ENCODE assay signal across 9 mouse cellular contexts in the genomic region with DNA sequence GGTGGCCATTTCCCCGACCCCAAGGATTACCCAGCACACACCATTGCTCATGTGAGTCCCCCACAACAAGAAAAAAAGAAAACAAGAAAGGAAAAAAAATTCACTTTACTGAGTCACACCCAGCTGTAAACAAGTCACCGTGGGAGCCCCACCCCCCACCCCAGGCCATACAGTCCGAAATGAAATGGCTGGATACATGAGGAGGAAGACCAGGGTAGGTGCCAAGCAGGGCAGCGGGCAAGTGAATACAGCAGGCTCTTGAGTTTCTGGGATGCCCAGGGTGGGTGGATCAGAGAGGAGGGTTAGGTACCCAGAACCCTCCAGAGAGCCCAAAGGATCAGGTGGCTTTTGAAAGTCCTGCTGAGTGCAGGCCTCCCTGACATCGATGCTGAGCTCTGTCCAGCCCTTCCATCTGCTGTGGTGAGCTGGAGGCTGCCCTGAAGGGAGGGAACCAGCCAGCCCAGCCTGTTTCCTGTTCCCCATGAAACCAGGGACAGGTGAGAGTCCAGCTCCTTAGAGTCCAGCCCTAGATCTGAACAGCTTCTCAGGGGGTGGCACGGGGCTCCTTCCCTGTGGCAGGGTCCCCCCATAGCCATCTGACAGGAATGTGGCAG. TPM values are rescaled to one million over a fixed set of nuclear protein-coding genes. Genes with fewer than 3 reads are reported as not detected.
DNase-seq lines count a peak whose midpoint lies in the region; ATAC-seq lines count a peak whose summit lies in the region.
"Had no signal": no experiment of that assay in that cellular context is flagged by ENCODE, and none has a peak within 500 bp of the region (broad histone marks: within the 10 kb centered on the region; RNA-seq: fewer than 3 reads in every experiment).

No protein-coding gene starts in this region.

- H3K4me2 ChIP-seq in midbrain, embryonic 12.5 days (replicated peaks) = peak overlapping the region; percentile 75
- H3K4me2 ChIP-seq in midbrain, embryonic 16.5 days (ENCODE audit: low read length) = no peak overlapping the region
- H3K4me2 ChIP-seq in intestine, embryonic 15.5 days (replicated peaks) = peak overlapping the region; percentile 78
- H3K4me2 ChIP-seq in stomach, embryonic 16.5 days (ENCODE audit: low read depth, low read length) = peak overlapping the region; percentile 78

- H3K9ac ChIP-seq in midbrain, embryonic 12.5 days (replicated peaks) = peak overlapping the region; percentile 46; the same call in 1 of the 2 replicates
- no peak overlapping the region for H3K9ac ChIP-seq in midbrain, embryonic 16.5 days (ENCODE audit: low read depth, low read length)
- H3K9ac ChIP-seq in intestine, embryonic 15.5 days = 0 out of 2 replicates have a peak overlapping the region, but pooled peaks have one; percentile 17
- H3K9ac ChIP-seq in stomach, embryonic 16.5 days (ENCODE audit: low read length) = 0 out of 2 replicates have a peak overlapping the region, but pooled peaks have one; percentile 85

- no peaks in the 10 kb centered on the region for H3K9me3 ChIP-seq in midbrain, embryonic 12.5 days
- no peaks in the 10 kb centered on the region for H3K9me3 ChIP-seq in midbrain, embryonic 16.5 days (replicated peaks; ENCODE audit: control insufficient read depth, low read length, poor library complexity, severe bottlenecking)
- H3K9me3 ChIP-seq in intestine, embryonic 15.5 days = no peaks in the 10 kb centered on the region
- H3K9me3 ChIP-seq in stomach, embryonic 16.5 days (replicated peaks; ENCODE audit: control insufficient read depth, low read length) = no peaks in the 10 kb centered on the region

- peaks cover 3% of the 10 kb centered on the region; the same call in 1 of the 2 replicates for H3K27me3 ChIP-seq in midbrain, embryonic 12.5 days
- no peaks in the 10 kb centered on the region for H3K27me3 ChIP-seq in midbrain, embryonic 16.5 days (ENCODE audit: control insufficient read depth, insufficient read depth, low read depth, low read length)
- no peaks in the 10 kb centered on the region for H3K27me3 ChIP-seq in intestine, embryonic 15.5 days (replicated peaks)
- H3K27me3 ChIP-seq in stomach, embryonic 16.5 days (ENCODE audit: control insufficient read depth, insufficient read depth, low read length) = no peaks in the 10 kb centered on the region

- peaks cover 33% of the 10 kb centered on the region for H3K36me3 ChIP-seq in midbrain, embryonic 12.5 days
- H3K36me3 ChIP-seq in midbrain, embryonic 16.5 days (ENCODE audit: control insufficient read depth, insufficient read depth, low read length) = peaks cover 14% of the 10 kb centered on the region
- H3K36me3 ChIP-seq in intestine, embryonic 15.5 days = peaks cover 21% of the 10 kb centered on the region
- peaks cover 15% of the 10 kb centered on the region; the same call in 1 of the 2 replicates for H3K36me3 ChIP-seq in stomach, embryonic 16.5 days (ENCODE audit: control insufficient read depth, insufficient read depth, low read length)

- WGBS in midbrain, embryonic 12.5 days = 7% methylated on average over 6 of the region's 6 CpGs
- 22% methylated on average over 6 of the region's 6 CpGs for WGBS in midbrain, embryonic 16.5 days
- 17% methylated on average over 6 of the region's 6 CpGs for WGBS in intestine, embryonic 15.5 days
- WGBS in stomach, embryonic 16.5 days = 22% methylated on average over 6 of the region's 6 CpGs

- peaks cover 44% of the 10 kb centered on the region for H3K4me1 ChIP-seq in midbrain, embryonic 12.5 days
- H3K4me1 ChIP-seq in midbrain, embryonic 16.5 days (ENCODE audit: control insufficient read depth, insufficient read depth, low read length) = peaks cover 16% of the 10 kb centered on the region
- peaks cover 50% of the 10 kb centered on the region for H3K4me1 ChIP-seq in intestine, embryonic 15.5 days (replicated peaks)
- H3K4me1 ChIP-seq in stomach, embryonic 16.5 days (ENCODE audit: control insufficient read depth, insufficient read depth, low read length) = peaks cover 32% of the 10 kb centered on the region

- peak; percentile 42 for DNase-seq in embryo, embryonic 11 days
- DNase-seq in thymus, adult 18-20 months = no peak
- DNase-seq in testis, postnatal 14 days (ENCODE audit: low spot score) = no peak
- no peak for DNase-seq in urinary bladder, adult 2 months (ENCODE audit: low spot score)
- DNase-seq: kidney, adult 2 months had no signal

- no peak for ATAC-seq in midbrain, embryonic 12.5 days (ENCODE audit: low FRiP score, low read depth)
- ATAC-seq in midbrain, embryonic 16.5 days = no peak
- ATAC-seq in intestine, embryonic 15.5 days = peak; percentile 10; the same call in 1 of the 2 replicates
- no peak for ATAC-seq in stomach, embryonic 16.5 days (ENCODE audit: insufficient read depth, low FRiP score)

- H3K27ac ChIP-seq in midbrain, embryonic 12.5 days (replicated peaks) = peak overlapping the region; percentile 94
- H3K27ac ChIP-seq in midbrain, embryonic 16.5 days (ENCODE audit: low read length) = no peak overlapping the region
- peak overlapping the region; percentile 90 for H3K27ac ChIP-seq in intestine, embryonic 15.5 days
- peak overlapping the region; percentile 63; the same call in 1 of the 2 replicates for H3K27ac ChIP-seq in stomach, embryonic 16.5 days (ENCODE audit: low read length)

- H3K4me3 ChIP-seq in midbrain, embryonic 12.5 days = no peak overlapping the region
- H3K4me3 ChIP-seq in midbrain, embryonic 16.5 days (ENCODE audit: low read depth, low read length) = no peak overlapping the region
- H3K4me3 ChIP-seq in intestine, embryonic 15.5 days (replicated peaks) = no peak overlapping the region
- no peak overlapping the region for H3K4me3 ChIP-seq in stomach, embryonic 16.5 days (replicated peaks; ENCODE audit: low read length)

RNA-seq across cellular contexts. Expression of a gene that starts 0.7 kb away (rescaled TPM):
- 672 and 763 TPM in 2 replicates for polyA plus RNA-seq in midbrain, embryonic 12.5 days (2016; fragmentation: Nextera tagmentation; extraction: Ambion mirVana)
- 98.8 and 113 TPM in 2 replicates for polyA plus RNA-seq in midbrain, embryonic 16.5 days (2015; fragmentation: Nextera tagmentation; extraction: Ambion mirVana)
- polyA plus RNA-seq in intestine, embryonic 15.5 days (2015; fragmentation: Nextera tagmentation; extraction: Ambion mirVana) = 534 and 652 TPM in 2 replicates
- polyA plus RNA-seq in stomach, embryonic 16.5 days (2015; fragmentation: Nextera tagmentation; extraction: Ambion mirVana) = 458 and 550 TPM in 2 replicates
- 34.7 and 37.5 TPM in 2 replicates for polyA plus RNA-seq in urinary bladder, adult 2 months (2012; rRNA removed)

RNA-seq across cellular contexts. Expression of a gene that starts 5.8 kb away (rescaled TPM):
- 0.31 and 0.56 TPM in 2 replicates for polyA plus RNA-seq in midbrain, embryonic 12.5 days (2016; fragmentation: Nextera tagmentation; extraction: Ambion mirVana)
- 0.33 and 0.34 TPM in 2 replicates for polyA plus RNA-seq in midbrain, embryonic 16.5 days (2015; fragmentation: Nextera tagmentation; extraction: Ambion mirVana)
- polyA plus RNA-seq in intestine, embryonic 15.5 days (2015; fragmentation: Nextera tagmentation; extraction: Ambion mirVana) = 0.23 and 0.25 TPM in 2 replicates
- polyA plus RNA-seq in stomach, embryonic 16.5 days (2015; fragmentation: Nextera tagmentation; extraction: Ambion mirVana) = 0.27 and 0.31 TPM in 2 replicates
- polyA plus RNA-seq in urinary bladder, adult 2 months (2012; rRNA removed) = 0.06 and 0.11 TPM in 2 replicates

RNA-seq across cellular contexts. Expression of a gene that starts 12.7 kb away (rescaled TPM):
- polyA plus RNA-seq in midbrain, embryonic 12.5 days (2016; fragmentation: Nextera tagmentation; extraction: Ambion mirVana) = 0.37 TPM in 2 replicates
- 0.11 TPM in 1 of 2 replicates, not detected in the other for polyA plus RNA-seq in midbrain, embryonic 16.5 days (2015; fragmentation: Nextera tagmentation; extraction: Ambion mirVana)
- 0.44 and 0.73 TPM in 2 replicates for polyA plus RNA-seq in intestine, embryonic 15.5 days (2015; fragmentation: Nextera tagmentation; extraction: Ambion mirVana)
- 0.83 and 0.91 TPM in 2 replicates for polyA plus RNA-seq in stomach, embryonic 16.5 days (2015; fragmentation: Nextera tagmentation; extraction: Ambion mirVana)
- polyA plus RNA-seq in urinary bladder, adult 2 months (2012; rRNA removed) = 0.03 TPM in 1 of 2 replicates, not detected in the other
- polyA plus RNA-seq: kidney, adult 2 months had no signal

RNA-seq across cellular contexts. Expression of a gene that starts 42.8 kb away (rescaled TPM):
- polyA plus RNA-seq in midbrain, embryonic 12.5 days (2016; fragmentation: Nextera tagmentation; extraction: Ambion mirVana) = 24.5 and 26.1 TPM in 2 replicates
- polyA plus RNA-seq in midbrain, embryonic 16.5 days (2015; fragmentation: Nextera tagmentation; extraction: Ambion mirVana) = 28.3 and 33.3 TPM in 2 replicates
- 60.3 and 76.1 TPM in 2 replicates for polyA plus RNA-seq in intestine, embryonic 15.5 days (2015; fragmentation: Nextera tagmentation; extraction: Ambion mirVana)
- polyA plus RNA-seq in stomach, embryonic 16.5 days (2015; fragmentation: Nextera tagmentation; extraction: Ambion mirVana) = 34.9 and 38.3 TPM in 2 replicates
- polyA plus RNA-seq in urinary bladder, adult 2 months (2012; rRNA removed) = 135 and 148 TPM in 2 replicates
